Mouse (Mus musculus): ENCODE results near the gene Fam81b. TPM values are rescaled to one million over a fixed set of nuclear protein-coding genes. Genes with fewer than 3 reads are reported as not detected.

The Fam81b gene
- polyA plus RNA-seq, 1 experiment: 0.25 TPM

- no peak for TF ChIP-seq CTCF (IDR thresholded peaks at IDR 0.05; ENCODE audit: borderline replicate concordance, extremely low read depth, insufficient read depth, insufficient read length)
- no peak for TF ChIP-seq POLR2A (IDR thresholded peaks at IDR 0.05; ENCODE audit: borderline replicate concordance, extremely low read depth, insufficient read depth, insufficient read length, poor library complexity, severe bottlenecking)
- no peak for DNase-seq (ENCODE audit: low read depth)
Observed at GRCm38 (mm10) chr13:76190273-76190672, 114.6 kb downstream of the Fam81b start.

GRCm38 (mm10) chr13:76189190-76189589 lies 115.7 kb downstream of the Fam81b start:
- TF ChIP-seq POLR2A (IDR thresholded peaks at IDR 0.05; ENCODE audit: borderline replicate concordance, extremely low read depth, insufficient read depth, insufficient read length, poor library complexity, severe bottlenecking) (no peak), CTCF (IDR thresholded peaks at IDR 0.05; ENCODE audit: borderline replicate concordance, extremely low read depth, insufficient read depth, insufficient read length) (no peak)
- DNase-seq (ENCODE audit: low read depth): peak; percentile 27

- DNase-seq (ENCODE audit: low read depth): no peak
- TF ChIP-seq CTCF (IDR thresholded peaks at IDR 0.05; ENCODE audit: borderline replicate concordance, extremely low read depth, insufficient read depth, insufficient read length) (no peak), POLR2A (IDR thresholded peaks at IDR 0.05; ENCODE audit: borderline replicate concordance, extremely low read depth, insufficient read depth, insufficient read length, poor library complexity, severe bottlenecking) (no peak)
Observed at GRCm38 (mm10) chr13:76187651-76188050, 117.2 kb downstream of the Fam81b start.

- DNase-seq (ENCODE audit: low read depth): peak; percentile 14
- TF ChIP-seq CTCF (IDR thresholded peaks at IDR 0.05; ENCODE audit: borderline replicate concordance, extremely low read depth, insufficient read depth, insufficient read length) (no peak), POLR2A (IDR thresholded peaks at IDR 0.05; ENCODE audit: borderline replicate concordance, extremely low read depth, insufficient read depth, insufficient read length, poor library complexity, severe bottlenecking) (no peak)
Observed at GRCm38 (mm10) chr13:76178700-76179099, 126.2 kb downstream of the Fam81b start.

- no peak for TF ChIP-seq CTCF (IDR thresholded peaks at IDR 0.05; ENCODE audit: borderline replicate concordance, extremely low read depth, insufficient read depth, insufficient read length)
- TF ChIP-seq POLR2A (IDR thresholded peaks at IDR 0.05; ENCODE audit: borderline replicate concordance, extremely low read depth, insufficient read depth, insufficient read length, poor library complexity, severe bottlenecking): no peak
Observed at GRCm38 (mm10) chr13:76174297-76174696, 130.6 kb downstream of the Fam81b start.

GRCm38 (mm10) chr13:76160587-76160986 lies 144.3 kb downstream of the Fam81b start:
- TF ChIP-seq CTCF (IDR thresholded peaks at IDR 0.05; ENCODE audit: borderline replicate concordance, extremely low read depth, insufficient read depth, insufficient read length) (no peak), POLR2A (IDR thresholded peaks at IDR 0.05; ENCODE audit: borderline replicate concordance, extremely low read depth, insufficient read depth, insufficient read length, poor library complexity, severe bottlenecking) (no peak)
- no peak for DNase-seq (ENCODE audit: low read depth)

More at GRCm38 (mm10) chr13:76174297-76174696, 130.6 kb downstream of the Fam81b start:
- no peak for DNase-seq (ENCODE audit: low read depth)

GRCm38 (mm10) chr13:76157508-76157907 lies 147.4 kb downstream of the Fam81b start:
- TF ChIP-seq POLR2A (IDR thresholded peaks at IDR 0.05; ENCODE audit: borderline replicate concordance, extremely low read depth, insufficient read depth, insufficient read length, poor library complexity, severe bottlenecking) (no peak), CTCF (IDR thresholded peaks at IDR 0.05; ENCODE audit: borderline replicate concordance, extremely low read depth, insufficient read depth, insufficient read length) (no peak)
- no peak for DNase-seq (ENCODE audit: low read depth)

GRCm38 (mm10) chr13:76157099-76157498 lies 147.8 kb downstream of the Fam81b start:
- no peak for DNase-seq (ENCODE audit: low read depth)
- no peak for TF ChIP-seq CTCF (IDR thresholded peaks at IDR 0.05; ENCODE audit: borderline replicate concordance, extremely low read depth, insufficient read depth, insufficient read length)
- TF ChIP-seq POLR2A (IDR thresholded peaks at IDR 0.05; ENCODE audit: borderline replicate concordance, extremely low read depth, insufficient read depth, insufficient read length, poor library complexity, severe bottlenecking): no peak

Other genes with a start within 250 kb of the Fam81b start
- 0.95 and 1.0 TPM in 2 replicates for gene Gpr150, start 248.1 kb downstream of the Fam81b start, polyA plus RNA-seq (2012; rRNA removed)
- 3.9 and 4.0 TPM in 2 replicates for gene Arsk, start 206.4 kb downstream of the Fam81b start, polyA plus RNA-seq (2012; rRNA removed)
- gene Ttc37, start 206.3 kb downstream of the Fam81b start, polyA plus RNA-seq (2012; rRNA removed): 12.9 and 13.2 TPM in 2 replicates
- 2.5 and 2.9 TPM in 2 replicates for gene Mctp1, start 79.5 kb upstream of the Fam81b start, polyA plus RNA-seq (2012; rRNA removed)